Mouse (Mus musculus) E14TG2a.4 (cell line): Measurements from ENCODE around the gene Anapc15-ps.

Experiments used
- H3K27me3 ChIP-seq: 2 replicates; pipeline ENCODE4 v1.6.1; 2014; ENCODE audit warnings: low read length, control low read depth; ENCODE audit not compliant: insufficient read depth
- H3K36me3 ChIP-seq: 2 replicates; pipeline ENCODE4 v1.6.1; 2014; ENCODE audit warnings: low read length, control low read depth; ENCODE audit not compliant: insufficient read depth
- H3K4me1 ChIP-seq: replicated peaks from 2 replicates; pipeline ENCODE4 v1.6.1; 2014; ENCODE audit warnings: low read depth, low read length, control low read depth
- H3K4me3 ChIP-seq: replicated peaks from 2 replicates; pipeline ENCODE4 v1.5.1; 2014; ENCODE audit warnings: mild to moderate bottlenecking, low read length
- H3K9me3 ChIP-seq: 2 replicates; pipeline ENCODE4 v1.6.1; 2014; ENCODE audit warnings: low read length, control low read depth
- CTCF ChIP-seq: conservative IDR thresholded peaks from 2 replicates; pipeline ENCODE4 v1.5.1; 2014; ENCODE audit warnings: low read length
- NANOG ChIP-seq: IDR thresholded peaks from 2 replicates; pipeline ENCODE4 v1.6.1; 2014; ENCODE audit warnings: borderline replicate concordance, low read length, mixed read lengths
- POU5F1 ChIP-seq: IDR thresholded peaks from 2 replicates; pipeline ENCODE4 v1.6.1; 2014; ENCODE audit warnings: low read length, borderline replicate concordance

Gene Anapc15-ps

DNA sequence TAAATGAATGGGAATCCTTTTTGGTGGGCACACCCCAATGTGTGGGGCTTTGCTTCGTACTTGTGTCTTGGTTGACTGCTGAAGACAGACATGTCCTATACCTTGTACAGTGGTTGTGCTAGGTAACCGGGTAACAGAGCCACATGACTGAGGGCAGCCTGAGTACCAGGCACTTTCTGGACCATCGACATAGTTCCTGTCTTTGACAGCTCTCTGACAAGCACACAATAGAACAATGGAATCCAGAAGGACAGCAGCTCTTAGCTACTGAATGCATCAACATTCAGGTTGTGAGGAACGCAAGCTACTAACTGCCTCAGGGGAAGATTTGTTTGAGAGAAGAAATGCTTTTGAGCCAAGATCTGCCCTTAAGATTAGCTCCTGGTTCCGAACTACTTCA lies 49.2 kb downstream of the Anapc15-ps start:
- Histone ChIP-seq H3K4me3 (0 out of 2 replicates have a peak overlapping the region, but pooled peaks have one; percentile 4), H3K36me3 (no peaks in the 10 kb centered on the region), H3K9me3 (no peaks in the 10 kb centered on the region), H3K4me1 (peaks cover 52% of the 10 kb centered on the region), H3K27me3 (0 out of 2 replicates have a peak, but pooled peaks cover 6% of the 10 kb centered on the region)
- TF ChIP-seq CTCF (no peak), NANOG (peak; percentile 66; the same call in 1 of the 2 replicates)

DNA sequence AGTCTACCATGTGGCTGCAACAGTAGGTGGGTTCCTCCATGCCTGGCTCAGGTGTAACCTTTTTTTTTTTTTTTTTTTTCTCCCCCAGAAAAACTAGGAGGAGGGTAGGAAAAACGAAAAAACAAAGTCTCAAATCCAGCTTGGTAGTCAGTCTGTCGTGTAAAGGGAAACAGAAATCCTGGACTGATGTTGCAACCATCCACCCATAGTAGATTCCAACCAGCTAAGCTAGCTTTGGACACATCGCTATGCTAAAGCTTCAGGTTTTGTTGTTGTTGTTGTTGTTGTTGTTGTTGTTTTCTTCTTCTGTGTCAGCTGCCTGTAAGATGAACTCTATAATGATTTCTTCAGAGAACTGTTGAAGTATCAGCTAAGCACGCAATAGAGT lies 49.7 kb downstream of the Anapc15-ps start:
- H3K9me3 ChIP-seq, result no peaks in the 10 kb centered on the region
- H3K27me3 ChIP-seq, result 0 out of 2 replicates have a peak, but pooled peaks cover 5% of the 10 kb centered on the region
- H3K4me1 ChIP-seq, result peaks cover 51% of the 10 kb centered on the region
- H3K36me3 ChIP-seq, result no peaks in the 10 kb centered on the region
- TF ChIP-seq CTCF (no peak), NANOG (no peak), POU5F1 (no peak)
- no peak overlapping the region for H3K4me3 ChIP-seq
